In the genomic region with DNA sequence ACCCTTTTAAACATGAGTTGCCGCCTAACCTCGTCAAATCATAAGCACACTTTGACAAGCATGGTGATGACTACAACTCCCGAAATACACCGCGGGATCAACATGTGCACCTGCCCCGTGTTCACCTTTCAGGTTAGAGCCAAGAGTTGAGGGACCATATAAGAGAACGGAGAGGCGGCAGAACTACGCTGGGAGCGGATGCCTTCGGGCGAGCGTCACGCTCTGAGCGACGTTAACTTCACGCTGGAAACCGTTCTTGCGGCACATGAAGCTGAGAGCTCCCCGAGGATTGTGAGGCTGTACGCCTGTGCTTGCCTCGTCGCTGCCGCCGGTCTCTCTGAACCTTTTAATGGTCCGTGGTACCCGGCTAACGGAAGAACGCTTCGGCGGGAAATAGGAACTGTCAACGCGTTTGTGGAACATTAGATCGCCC, we compare ENCODE assay signal across 8 mouse cellular contexts. TPM values are rescaled to one million over a fixed set of nuclear protein-coding genes. Genes with fewer than 3 reads are reported as not detected.
DNase-seq lines count a peak whose midpoint lies in the region; ATAC-seq and TF ChIP-seq lines count a peak whose summit lies in the region.

No protein-coding gene starts in this region.

- intact Hi-C loops in heart, postnatal 10 days (cut with DNase I): no loop called here

- H3K4me1 ChIP-seq in CH12.LX (ENCODE audit: control insufficient read depth in 1 of 2, insufficient read depth in 2 of 2): peaks cover 3 to 36% of the 10 kb centered on the region in 2 experiments; a peak in 3 of 4 replicates
- H3K4me1 ChIP-seq in forebrain, embryonic 13.5 days: peaks cover 21% of the 10 kb centered on the region
- H3K4me1 ChIP-seq in neural tube, embryonic 14.5 days (ENCODE audit: control insufficient read depth, insufficient read depth, low read length): peaks cover 11% of the 10 kb centered on the region; the same call in 1 of the 2 replicates
- no peaks in the 10 kb centered on the region for H3K4me1 ChIP-seq in testis, adult 2 months (ENCODE audit: control insufficient read depth, insufficient read depth, low read length)

- peak overlapping the region; percentile 57 for H3K9ac ChIP-seq in CH12.LX (ENCODE audit: insufficient read depth, low read depth)
- H3K9ac ChIP-seq in forebrain, embryonic 13.5 days: peak overlapping the region; percentile 74
- H3K9ac ChIP-seq in neural tube, embryonic 14.5 days (replicated peaks; ENCODE audit: low read depth, low read length): peak overlapping the region; percentile 62

- peak overlapping the region; percentile 17 for H3K27ac ChIP-seq in CH12.LX (ENCODE audit: insufficient read depth, low read depth)
- peak overlapping the region; percentile 98 for H3K27ac ChIP-seq in forebrain, embryonic 13.5 days
- H3K27ac ChIP-seq in neural tube, embryonic 14.5 days (ENCODE audit: low read depth, low read length): peak overlapping the region; percentile 98
- H3K27ac ChIP-seq in testis, adult 2 months (ENCODE audit: control insufficient read depth, insufficient read depth, low read depth, low read length): peak overlapping the region; percentile 88

- TF ChIP-seq RAD21 in CH12.LX (IDR thresholded peaks at IDR 0.05; ENCODE audit: low read depth, low read length): no peak

- peak; percentile 72 for DNase-seq in CH12.LX (ENCODE audit: extremely low read depth)
- peak; percentile 59 for DNase-seq in c-Kit-positive CD71-positive TER-119-negative erythroid progenitor cells, embryonic 14.5 days (ENCODE audit: low read depth)
- peak; percentile 53 to 62 for DNase-seq in heart, postnatal 10 days
- peak; percentile 57 for DNase-seq in layer of hippocampus, adult 11-12 months (ENCODE audit: low spot score)
- DNase-seq in lung, adult 18-20 months: peak; percentile 74

- peak overlapping the region; percentile 98 for H3K4me2 ChIP-seq in CH12.LX (ENCODE audit: insufficient read depth, low read depth, poor library complexity, severe bottlenecking)
- H3K4me2 ChIP-seq in forebrain, embryonic 13.5 days: peak overlapping the region; percentile 85
- H3K4me2 ChIP-seq in neural tube, embryonic 14.5 days (ENCODE audit: low read depth, low read length): peak overlapping the region; percentile 90

- peak; percentile 28 for ATAC-seq in forebrain, embryonic 13.5 days
- peak; percentile 39 for ATAC-seq in neural tube, embryonic 14.5 days (ENCODE audit: low read depth)

- WGBS in forebrain, embryonic 13.5 days: under 1% methylated on average over 34 of the region's 34 CpGs
- under 1% methylated on average over 34 of the region's 34 CpGs for WGBS in neural tube, embryonic 14.5 days

- H3K4me3 ChIP-seq in CH12.LX (replicated peaks in 1 of 3; ENCODE audit: low read depth in 2 of 3, low read length in 2 of 3, poor library complexity in 1 of 3): peak overlapping the region; percentile 73 to 99 (median 87)
- peak overlapping the region; percentile 81 for H3K4me3 ChIP-seq in forebrain, embryonic 13.5 days
- peak overlapping the region; percentile 98 for H3K4me3 ChIP-seq in neural tube, embryonic 14.5 days (ENCODE audit: low read depth, low read length)
- H3K4me3 ChIP-seq in testis, adult 2 months (ENCODE audit: control insufficient read depth, low read depth, low read length): peak overlapping the region; percentile 82

- dilution Hi-C loops in CH12.LX (cut with MboI; ENCODE audit: extremely low pct_ligation_motif_present, extremely low pct_unique_long_range_greater_than_20kb, low sequenced_read_pairs): no loop called here

- TF ChIP-seq EP300 in CH12.LX (IDR thresholded peaks at IDR 0.05; ENCODE audit: low read length): no peak

- peaks cover 0 to 19% of the 10 kb centered on the region in 2 experiments for H3K36me3 ChIP-seq in CH12.LX (replicated peaks in 1 of 2; ENCODE audit: control insufficient read depth in 1 of 2, insufficient read depth in 1 of 2, low read length in 1 of 2)
- no peaks in the 10 kb centered on the region for H3K36me3 ChIP-seq in forebrain, embryonic 13.5 days (ENCODE audit: poor library complexity, severe bottlenecking)
- no peaks in the 10 kb centered on the region for H3K36me3 ChIP-seq in neural tube, embryonic 14.5 days (ENCODE audit: control insufficient read depth, insufficient read depth, low read length)
- no peaks in the 10 kb centered on the region for H3K36me3 ChIP-seq in testis, adult 2 months (ENCODE audit: control insufficient read depth, insufficient read depth, low read length)

- H3K79me2 ChIP-seq in CH12.LX (replicated peaks; ENCODE audit: control insufficient read depth, extremely low read depth, insufficient read depth, poor library complexity, severe bottlenecking): peaks cover 36% of the 10 kb centered on the region

- in situ Hi-C loops in CH12.LX (cut with MboI; ENCODE audit: low pct_ligation_motif_present, low pct_unique_long_range_greater_than_20kb, low sequenced_read_pairs): no loop called here

- TF ChIP-seq CTCF in CH12.LX (conservative IDR thresholded peaks at IDR 0.05 in 1 of 2, IDR thresholded peaks at IDR 0.05 in 1 of 2; ENCODE audit: low read depth in 2 of 2, low read length in 2 of 2): no peak
- no peak for TF ChIP-seq CTCF in testis, adult 2 months (IDR thresholded peaks at IDR 0.05; ENCODE audit: control insufficient read depth, insufficient read depth, insufficient replicate concordance, low read depth, low read length)

- H3K9me3 ChIP-seq in CH12.LX (replicated peaks; ENCODE audit: low read length): peaks cover 2% of the 10 kb centered on the region
- H3K9me3 ChIP-seq in forebrain, embryonic 13.5 days (replicated peaks): no peaks in the 10 kb centered on the region
- H3K9me3 ChIP-seq in neural tube, embryonic 14.5 days (ENCODE audit: control insufficient read depth, low read length): no peaks in the 10 kb centered on the region

- TF ChIP-seq POLR2A in CH12.LX (IDR thresholded peaks at IDR 0.05; ENCODE audit: low read depth, low read length): no peak
- TF ChIP-seq POLR2A in testis, adult 2 months (IDR thresholded peaks at IDR 0.05; ENCODE audit: control insufficient read depth, low read depth, low read length): peak; percentile 65; the same call in 1 of the 2 replicates

- H3K27me3 ChIP-seq in CH12.LX (replicated peaks): no peaks in the 10 kb centered on the region
- no peaks in the 10 kb centered on the region for H3K27me3 ChIP-seq in forebrain, embryonic 13.5 days
- no peaks in the 10 kb centered on the region for H3K27me3 ChIP-seq in neural tube, embryonic 14.5 days (ENCODE audit: control insufficient read depth, insufficient read depth, low read length)
- no peaks in the 10 kb centered on the region for H3K27me3 ChIP-seq in testis, adult 2 months (ENCODE audit: control insufficient read depth, insufficient read depth, low read length)

TF ChIP-seq in CH12.LX, 34 proteins besides CTCF, POLR2A, EP300 and RAD21 (continues in another document):
- TF ChIP-seq ETS1 (conservative IDR thresholded peaks at IDR 0.05; ENCODE audit: low read depth, low read length) (no peak), TCF12 (IDR thresholded peaks at IDR 0.05; ENCODE audit: low read depth, low read length) (no peak), USF1 (IDR thresholded peaks at IDR 0.05; ENCODE audit: low read depth, low read length) (no peak), TBP (conservative IDR thresholded peaks at IDR 0.05; ENCODE audit: low read depth, low read length) (0 out of 2 replicates have a peak, but pooled peaks have one; percentile 19), E2F4 (IDR thresholded peaks at IDR 0.05; ENCODE audit: insufficient replicate concordance, low read depth, low read length) (no peak), MYC (IDR thresholded peaks at IDR 0.05; ENCODE audit: low read depth, low read length) (peak; percentile 92), NELFE (IDR thresholded peaks at IDR 0.05; ENCODE audit: low read depth, low read length) (no peak), MEF2A (IDR thresholded peaks at IDR 0.05; ENCODE audit: borderline replicate concordance, low read depth, low read length) (no peak), POLR2AphosphoS2 (IDR thresholded peaks at IDR 0.05; ENCODE audit: low read depth, low read length) (no peak), ZMIZ1 (IDR thresholded peaks at IDR 0.05; ENCODE audit: low read depth, low read length) (no peak), ZKSCAN1 (IDR thresholded peaks at IDR 0.05; ENCODE audit: borderline replicate concordance, low read depth, low read length) (no peak), USF2 (conservative IDR thresholded peaks at IDR 0.05; ENCODE audit: low read depth, low read length) (no peak), HCFC1 (IDR thresholded peaks at IDR 0.05; ENCODE audit: low read depth, low read length) (peak; percentile 85), MAX (IDR thresholded peaks at IDR 0.05; ENCODE audit: low read length) (peak; percentile 91), CHD1 (IDR thresholded peaks at IDR 0.05; ENCODE audit: low read depth, low read length) (peak; percentile 8; the same call in 1 of the 2 replicates), SIN3A (IDR thresholded peaks at IDR 0.05; ENCODE audit: low read length) (peak; percentile 71), KAT2A (IDR thresholded peaks at IDR 0.05; ENCODE audit: insufficient replicate concordance, low read length) (no peak), JUND (conservative IDR thresholded peaks at IDR 0.05; ENCODE audit: low read depth, low read length) (0 out of 2 replicates have a peak, but pooled peaks have one; percentile 2), RCOR1 (conservative IDR thresholded peaks at IDR 0.05; ENCODE audit: low read depth, low read length) (no peak), MAFK (IDR thresholded peaks at IDR 0.05; ENCODE audit: insufficient replicate concordance, low read length) (no peak), CHD2 (IDR thresholded peaks at IDR 0.05; ENCODE audit: low read length) (peak; percentile 38; the same call in 1 of the 2 replicates), PAX5 (IDR thresholded peaks at IDR 0.05; ENCODE audit: low read length) (no peak)

RNA-seq across cellular contexts. Expression of gene Ppp4r3b, which starts 0.7 kb away (rescaled TPM):
- total RNA-seq in CH12.LX (2012; rRNA removed) (95.5 and 104 TPM in 2 replicates), CH12.LX (2014; rRNA removed) (127 and 161 TPM in 2 replicates)
- 81.4 and 116 TPM in 2 replicates for polyA plus RNA-seq in CH12.LX (2012; ENCODE audit: insufficient read length, low read depth)
- 104 and 110 TPM in 2 replicates for polyA plus RNA-seq in forebrain, embryonic 13.5 days (2015; fragmentation: Nextera tagmentation; extraction: Ambion mirVana)
- total RNA-seq in heart, postnatal 10 days (2021): 10 to 100 TPM; 40.3 to 46.0 TPM
- 62.0 and 77.9 TPM in 2 replicates for polyA plus RNA-seq in neural tube, embryonic 14.5 days (2014; fragmentation: Nextera tagmentation; extraction: Ambion mirVana)
- polyA plus RNA-seq in testis, adult 2 months (2012; rRNA removed): 15.8 and 16.0 TPM in 2 replicates

RNA-seq across cellular contexts. Expression of gene Pnpt1, which starts 41.4 kb away (rescaled TPM):
- total RNA-seq in CH12.LX (2012; rRNA removed) (65.5 and 73.9 TPM in 2 replicates), CH12.LX (2014; rRNA removed) (137 and 158 TPM in 2 replicates)
- 71.3 and 73.6 TPM in 2 replicates for polyA plus RNA-seq in CH12.LX (2012; ENCODE audit: insufficient read length, low read depth)
- 30.4 and 31.5 TPM in 2 replicates for polyA plus RNA-seq in forebrain, embryonic 13.5 days (2015; fragmentation: Nextera tagmentation; extraction: Ambion mirVana)
- total RNA-seq in heart, postnatal 10 days (2021): 10 to 100 TPM; 27.9 to 30.4 TPM
- polyA plus RNA-seq in neural tube, embryonic 14.5 days (2014; fragmentation: Nextera tagmentation; extraction: Ambion mirVana): 28.2 and 28.3 TPM in 2 replicates
- 9.3 and 10.3 TPM in 2 replicates for polyA plus RNA-seq in testis, adult 2 months (2012; rRNA removed)

Comparison
In these comparisons a context has a peak if more than half of its experiments do, and no peak if none do; other contexts are left out.
1. Peak in every context shown above with its lines: DNase-seq, ATAC-seq, H3K4me3 ChIP-seq and H3K27ac ChIP-seq.
2. H3K27ac ChIP-seq: peak in every context shown above with its lines; median percentile 98 in forebrain, embryonic 13.5 days; 98 in neural tube, embryonic 14.5 days; 88 in testis, adult 2 months; 17 in CH12.LX.